In genomic region chr11:26533828-26534119, GRCm38 (mm10) we compare ENCODE assay signal across 33 mouse cellular contexts. TPM values are rescaled to one million over a fixed set of nuclear protein-coding genes. Genes with fewer than 3 reads are reported as not detected.
DNase-seq lines count a peak whose midpoint lies in the region; ATAC-seq and TF ChIP-seq lines count a peak whose summit lies in the region.
"Had no signal": no experiment of that assay in that cellular context is flagged by ENCODE, and none has a peak within 500 bp of the region (broad histone marks: within the 10 kb centered on the region; RNA-seq: fewer than 3 reads in every experiment).

No protein-coding gene starts in this region.

- H3K27me3 ChIP-seq in stomach, embryonic 15.5 days (replicated peaks) = no peaks in the 10 kb centered on the region
- H3K27me3 ChIP-seq in stomach, postnatal 0 days (ENCODE audit: control insufficient read depth, insufficient read depth, low read length) = no peaks in the 10 kb centered on the region
- no peaks in the 10 kb centered on the region for H3K27me3 ChIP-seq in liver, embryonic 12.5 days (replicated peaks)
- no peaks in the 10 kb centered on the region for H3K27me3 ChIP-seq in liver, postnatal 0 days (ENCODE audit: insufficient read depth, low read length)
- H3K27me3 ChIP-seq in hindbrain, embryonic 12.5 days = no peaks in the 10 kb centered on the region
- H3K27me3 ChIP-seq: forebrain, embryonic 13.5 days; heart, embryonic 13.5 days; hindbrain, embryonic 15.5 days; lung, embryonic 15.5 days; megakaryocyte, embryonic 14.5 days; midbrain, embryonic 13.5 days; neural tube, embryonic 13.5 days had no signal

- no peaks in the 10 kb centered on the region for H3K36me3 ChIP-seq in stomach, embryonic 15.5 days
- no peaks in the 10 kb centered on the region for H3K36me3 ChIP-seq in stomach, postnatal 0 days (ENCODE audit: control insufficient read depth, insufficient read depth, low read length)
- 0 out of 2 replicates have a peak, but pooled peaks cover 3% of the 10 kb centered on the region for H3K36me3 ChIP-seq in liver, embryonic 12.5 days
- H3K36me3 ChIP-seq in liver, postnatal 0 days (replicated peaks; ENCODE audit: insufficient read depth, low read length) = peaks cover 9% of the 10 kb centered on the region; the same call in 1 of the 2 replicates
- no peaks in the 10 kb centered on the region for H3K36me3 ChIP-seq in hindbrain, embryonic 12.5 days
- H3K36me3 ChIP-seq: heart, embryonic 13.5 days; hindbrain, embryonic 15.5 days; lung, embryonic 15.5 days; midbrain, embryonic 13.5 days; neural tube, embryonic 13.5 days had no signal

- H3K9me3 ChIP-seq in stomach, embryonic 15.5 days = no peaks in the 10 kb centered on the region
- H3K9me3 ChIP-seq in stomach, postnatal 0 days (ENCODE audit: control insufficient read depth, low read length) = no peaks in the 10 kb centered on the region
- H3K9me3 ChIP-seq in liver, embryonic 12.5 days (replicated peaks) = no peaks in the 10 kb centered on the region
- no peaks in the 10 kb centered on the region for H3K9me3 ChIP-seq in liver, postnatal 0 days (ENCODE audit: low read length)
- H3K9me3 ChIP-seq in hindbrain, embryonic 12.5 days (replicated peaks) = no peaks in the 10 kb centered on the region
- H3K9me3 ChIP-seq: forebrain, embryonic 13.5 days; heart, embryonic 13.5 days; hindbrain, embryonic 15.5 days; lung, embryonic 15.5 days; midbrain, embryonic 13.5 days; neural tube, embryonic 13.5 days had no signal

- ATAC-seq in stomach, embryonic 15.5 days (ENCODE audit: insufficient read depth, low FRiP score, low read depth) = peak; percentile 39; the same call in 1 of the 2 replicates
- ATAC-seq in stomach, postnatal 0 days (ENCODE audit: low FRiP score, low TSS enrichment) = no peak
- peak; percentile 89 for ATAC-seq in liver, embryonic 12.5 days
- peak; percentile 87 for ATAC-seq in liver, postnatal 0 days
- no peak for ATAC-seq in hindbrain, embryonic 12.5 days (ENCODE audit: low FRiP score)
- ATAC-seq: CD4-positive, CD25-positive, alpha-beta regulatory T cell, adult 4 months; forebrain, embryonic 13.5 days; inflammation-experienced regulatory T-cells, adult 6 months; midbrain, embryonic 13.5 days had no signal

- TF ChIP-seq EP300 in stomach, postnatal 0 days (optimal IDR thresholded peaks at IDR 0.05) = no peak
- peak; percentile 63 for TF ChIP-seq EP300 in liver, postnatal 0 days (IDR thresholded peaks at IDR 0.05; ENCODE audit: low read depth)

- no peak for TF ChIP-seq CTCF in stomach, postnatal 0 days (IDR thresholded peaks at IDR 0.05; ENCODE audit: low read depth)
- no peak for TF ChIP-seq CTCF in liver, postnatal 0 days (IDR thresholded peaks at IDR 0.05; ENCODE audit: low read depth)

- no peaks in the 10 kb centered on the region for H3K4me1 ChIP-seq in stomach, embryonic 15.5 days
- no peaks in the 10 kb centered on the region for H3K4me1 ChIP-seq in stomach, postnatal 0 days (replicated peaks; ENCODE audit: control insufficient read depth, insufficient read depth)
- peaks cover 23% of the 10 kb centered on the region for H3K4me1 ChIP-seq in liver, embryonic 12.5 days
- H3K4me1 ChIP-seq in liver, postnatal 0 days (ENCODE audit: insufficient read depth) = peaks cover 5% of the 10 kb centered on the region; the same call in 1 of the 2 replicates
- H3K4me1 ChIP-seq in hindbrain, embryonic 12.5 days = no peaks in the 10 kb centered on the region
- H3K4me1 ChIP-seq: forebrain, embryonic 13.5 days; heart, embryonic 13.5 days; hindbrain, embryonic 15.5 days; lung, embryonic 15.5 days; megakaryocyte, embryonic 14.5 days; midbrain, embryonic 13.5 days; neural tube, embryonic 13.5 days had no signal

- H3K9ac ChIP-seq in stomach, embryonic 15.5 days = no peak overlapping the region
- no peak overlapping the region for H3K9ac ChIP-seq in stomach, postnatal 0 days (ENCODE audit: low read length)
- H3K9ac ChIP-seq in liver, embryonic 12.5 days = no peak overlapping the region
- no peak overlapping the region for H3K9ac ChIP-seq in liver, postnatal 0 days (replicated peaks)
- no peak overlapping the region for H3K9ac ChIP-seq in hindbrain, embryonic 12.5 days
- H3K9ac ChIP-seq: forebrain, embryonic 13.5 days; heart, embryonic 13.5 days; hindbrain, embryonic 15.5 days; lung, embryonic 15.5 days; midbrain, embryonic 13.5 days; neural tube, embryonic 13.5 days had no signal

- no peak overlapping the region for H3K27ac ChIP-seq in stomach, embryonic 15.5 days
- no peak overlapping the region for H3K27ac ChIP-seq in stomach, postnatal 0 days (replicated peaks)
- peak overlapping the region; percentile 33; the same call in 1 of the 2 replicates for H3K27ac ChIP-seq in liver, embryonic 12.5 days
- no peak overlapping the region for H3K27ac ChIP-seq in liver, postnatal 0 days (ENCODE audit: low read depth)
- no peak overlapping the region for H3K27ac ChIP-seq in hindbrain, embryonic 12.5 days
- H3K27ac ChIP-seq: forebrain, embryonic 13.5 days; heart, embryonic 13.5 days; hindbrain, embryonic 15.5 days; lung, embryonic 15.5 days; midbrain, embryonic 13.5 days; neural tube, embryonic 13.5 days had no signal

- no peak overlapping the region for H3K4me2 ChIP-seq in stomach, embryonic 15.5 days
- no peak overlapping the region for H3K4me2 ChIP-seq in stomach, postnatal 0 days (replicated peaks; ENCODE audit: low read depth)
- peak overlapping the region; percentile 43 for H3K4me2 ChIP-seq in liver, embryonic 12.5 days
- no peak overlapping the region for H3K4me2 ChIP-seq in liver, postnatal 0 days (ENCODE audit: low read depth, low read length)
- H3K4me2 ChIP-seq in hindbrain, embryonic 12.5 days (replicated peaks) = no peak overlapping the region
- H3K4me2 ChIP-seq: forebrain, embryonic 13.5 days; heart, embryonic 13.5 days; hindbrain, embryonic 15.5 days; lung, embryonic 15.5 days; midbrain, embryonic 13.5 days; neural tube, embryonic 13.5 days had no signal

- no peak overlapping the region for H3K4me3 ChIP-seq in stomach, embryonic 15.5 days (replicated peaks)
- H3K4me3 ChIP-seq in stomach, postnatal 0 days (ENCODE audit: low read depth, low read length) = no peak overlapping the region
- no peak overlapping the region for H3K4me3 ChIP-seq in liver, embryonic 12.5 days
- no peak overlapping the region for H3K4me3 ChIP-seq in liver, postnatal 0 days (ENCODE audit: low read depth, low read length)
- no peak overlapping the region for H3K4me3 ChIP-seq in hindbrain, embryonic 12.5 days
- H3K4me3 ChIP-seq: forebrain, embryonic 13.5 days; heart, embryonic 13.5 days; hindbrain, embryonic 15.5 days; lung, embryonic 15.5 days; megakaryocyte, embryonic 14.5 days; midbrain, embryonic 13.5 days; neural tube, embryonic 13.5 days had no signal

- no peak for DNase-seq in stomach, postnatal 0 days (ENCODE audit: low spot score)
- DNase-seq in liver, postnatal 0 days = no peak
- no peak for DNase-seq in thymus, postnatal 36 days
- no peak for DNase-seq in left cerebral cortex, adult 18-20 months (ENCODE audit: low spot score in 2 of 2)
- DNase-seq: adrenal gland, postnatal 25 days; cerebellum, adult 11-12 months; cerebellum, postnatal 10 days; gastrocnemius, postnatal 10 days; heart, postnatal 10 days; kidney, adult 18-20 months; kidney, postnatal 4 days; left cerebral cortex, postnatal 4 days; lung, postnatal 36 days had no signal

RNA-seq across cellular contexts. Expression of gene Gm6899, which starts 59.3 kb away (rescaled TPM):
- not detected in 2 replicates for polyA plus RNA-seq in stomach, embryonic 15.5 days (2015; fragmentation: Nextera tagmentation; extraction: Ambion mirVana)
- polyA plus RNA-seq in stomach, postnatal 0 days (2015; fragmentation: Nextera tagmentation; extraction: Ambion mirVana) = not detected in 2 replicates
- 0.25 TPM in 1 of 2 replicates, not detected in the other for polyA plus RNA-seq in liver, embryonic 12.5 days (2016; fragmentation: Nextera tagmentation; extraction: Ambion mirVana)
- polyA plus RNA-seq in liver, postnatal 0 days (2015; fragmentation: Nextera tagmentation; extraction: Ambion mirVana) = not detected in 2 replicates
- not detected in 2 replicates for polyA plus RNA-seq in hindbrain, embryonic 12.5 days (2016; fragmentation: Nextera tagmentation; extraction: Ambion mirVana)
- total RNA-seq in left cerebral cortex, adult 18-20 months (2021) = not detected
- total RNA-seq: adrenal gland, postnatal 25 days; gastrocnemius, postnatal 10 days; heart, adult 8-10 months; heart, postnatal 10 days; hematopoietic stem cell, adult 5-6 weeks; layer of hippocampus, adult 8-10 months; layer of hippocampus, postnatal 25 days; left cerebral cortex, postnatal 4 days had no signal
- polyA plus RNA-seq: CD4-positive, CD25-positive, alpha-beta regulatory T cell, adult 4 months; cortical plate, adult 2 months; embryonic facial prominence, embryonic 14.5 days; forebrain, embryonic 13.5 days; gonadal fat pad, adult 2 months; hindbrain, embryonic 15.5 days; inflammation-experienced regulatory T-cells, adult 6 months; limb, embryonic 14.5 days; lung, embryonic 15.5 days; midbrain, embryonic 13.5 days; neural tube, embryonic 13.5 days had no signal

Comparison
In these comparisons a context has a peak if more than half of its experiments do, and no peak if none do; other contexts are left out.
1. ATAC-seq: peak in stomach, embryonic 15.5 days (single experiment), liver, embryonic 12.5 days (single experiment) and liver, postnatal 0 days (single experiment); none in stomach, postnatal 0 days (single experiment) and hindbrain, embryonic 12.5 days (single experiment).